Mouse (Mus musculus) monocyte, adult 5-6 weeks (primary cell): ENCODE data around the gene Papss2. TPM values are rescaled to one million over a fixed set of nuclear protein-coding genes. Genes with fewer than 3 reads are reported as not detected.

Source experiments
- ATAC-seq: fragments of 153-309, 156-312 bp; replicated peaks from 2 replicates; pipeline ENCODE4 v1.8.0; 2017; ENCODE audit warnings: mild to moderate bottlenecking; ENCODE audit not compliant: low TSS enrichment, insufficient number of reproducible peaks, severe bottlenecking, poor library complexity, low FRiP score
- total RNA-seq: library from RNA; stranded (forward); fragments of 200-1000, 200-491, 200-594 nt; gene quantifications from 3 replicates; pipeline ENCODE4 v1.2.3, GENCODE M21; 2017

Papss2 gene
- 0.58 to 2.8 TPM (median 1.4 TPM) in 3 replicates for total RNA-seq

DNA sequence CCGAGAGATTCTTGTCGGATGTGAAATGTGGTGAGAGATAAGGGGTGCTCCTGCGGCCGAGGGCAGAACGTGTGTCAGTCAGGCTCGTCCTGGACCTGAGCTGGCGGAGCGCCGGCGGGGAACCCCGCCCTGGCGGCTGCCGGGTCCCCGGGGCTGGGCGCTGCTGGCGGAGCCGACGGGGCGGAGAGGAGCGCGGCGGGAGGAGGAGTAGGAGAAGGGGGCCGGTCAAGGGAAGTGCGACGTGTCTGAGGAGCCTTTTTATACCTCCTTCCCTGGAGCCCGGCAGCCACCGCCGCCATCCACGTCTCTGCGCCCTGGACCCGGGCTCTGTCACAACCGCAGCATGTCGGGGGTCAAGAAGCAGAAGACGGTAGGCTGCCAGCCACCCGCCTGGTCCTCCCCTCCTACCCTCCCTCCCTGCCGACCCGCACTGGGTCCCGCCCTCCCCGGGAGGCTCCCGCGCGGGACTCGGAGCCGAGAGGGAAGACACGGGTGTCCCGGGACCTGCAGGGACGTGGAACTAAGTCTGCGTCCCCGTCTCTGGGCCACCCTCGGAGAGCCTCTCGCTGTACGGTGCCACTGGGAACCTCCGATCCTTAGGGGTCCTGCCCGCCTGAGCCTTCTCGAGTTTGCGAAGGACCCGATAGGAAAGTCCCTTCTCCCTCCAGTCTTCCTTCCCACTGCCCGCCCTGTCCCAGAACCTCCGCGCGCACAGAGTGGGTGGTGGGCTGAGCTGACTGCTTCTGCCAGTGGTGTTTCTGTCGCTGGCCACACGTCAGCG is at the start of gene Papss2:
Papss2 (plus strand) TSS at position 285 of the 781 bp plus-strand sequence.
- ATAC-seq = peak; percentile 60; the same call in 1 of the 2 replicates

DNA sequence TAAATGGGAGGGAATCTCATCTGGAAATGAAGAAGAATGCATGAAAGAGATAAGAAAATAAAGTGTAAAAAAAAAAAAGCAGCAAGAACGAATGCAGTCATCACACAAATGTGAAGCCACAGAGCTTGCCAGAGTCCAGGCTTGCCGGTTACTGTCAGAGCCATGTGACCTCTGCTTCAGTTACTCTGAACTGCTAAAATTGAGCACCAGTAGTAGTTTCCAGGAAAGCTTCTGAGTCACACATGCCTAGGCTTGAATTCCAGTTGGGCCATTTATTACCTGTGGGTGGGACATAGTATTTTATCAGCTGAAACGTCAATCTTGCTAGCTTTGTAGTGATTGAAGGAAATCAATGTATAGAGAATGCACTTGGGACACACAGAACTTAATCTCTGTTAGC is 48.2 kb upstream of the Papss2 start:
- ATAC-seq = no peak

GRCm38 (mm10) chr19:32548202-32548601 is 47.4 kb upstream of the Papss2 start:
- no peak for ATAC-seq

- ATAC-seq = no peak
These were observed 45.1 kb upstream of the Papss2 start for GRCm38 (mm10) chr19:32550446-32550845.

DNA sequence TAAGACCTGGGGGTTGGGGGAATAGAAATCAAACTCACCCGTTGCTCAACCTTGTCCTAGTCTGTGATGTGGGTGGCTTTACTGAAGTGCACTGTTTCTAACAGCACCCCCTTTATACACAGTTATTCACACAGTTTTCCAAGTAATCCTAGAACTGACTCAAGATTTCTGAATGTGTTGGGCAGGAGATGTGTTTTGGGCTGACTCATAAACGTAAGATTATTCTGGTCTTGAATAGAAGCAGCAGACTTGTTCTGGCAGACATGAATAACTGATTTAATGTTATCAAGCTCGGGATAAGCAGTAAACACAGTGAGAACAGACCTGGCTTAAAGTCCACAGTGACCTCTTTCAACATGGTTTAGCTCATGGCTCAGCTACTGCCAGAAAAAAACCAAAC is 44.1 kb upstream of the Papss2 start:
- no peak for ATAC-seq

DNA sequence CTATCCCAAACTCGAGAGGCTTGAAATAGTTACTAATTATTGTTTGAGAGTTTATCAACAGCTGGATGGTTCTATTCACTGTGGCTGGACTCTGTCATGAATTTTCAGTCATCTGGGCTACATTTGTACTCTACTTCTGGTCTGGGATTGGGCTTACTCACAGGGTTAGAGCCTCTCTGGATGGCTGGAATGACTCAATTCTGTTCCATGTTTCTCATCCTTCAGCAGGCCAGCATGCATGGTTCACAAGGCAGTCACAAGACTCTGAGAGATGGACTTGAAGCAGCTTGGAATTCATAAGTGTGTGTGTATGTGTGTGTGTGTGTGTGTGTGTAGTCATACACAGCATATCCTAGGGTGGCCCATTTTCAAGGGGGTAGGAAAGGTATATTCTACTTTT is 43.5 kb upstream of the Papss2 start:
- ATAC-seq = no peak

GRCm38 (mm10) chr19:32553310-32553709 is 42.3 kb upstream of the Papss2 start:
- no peak for ATAC-seq

DNA sequence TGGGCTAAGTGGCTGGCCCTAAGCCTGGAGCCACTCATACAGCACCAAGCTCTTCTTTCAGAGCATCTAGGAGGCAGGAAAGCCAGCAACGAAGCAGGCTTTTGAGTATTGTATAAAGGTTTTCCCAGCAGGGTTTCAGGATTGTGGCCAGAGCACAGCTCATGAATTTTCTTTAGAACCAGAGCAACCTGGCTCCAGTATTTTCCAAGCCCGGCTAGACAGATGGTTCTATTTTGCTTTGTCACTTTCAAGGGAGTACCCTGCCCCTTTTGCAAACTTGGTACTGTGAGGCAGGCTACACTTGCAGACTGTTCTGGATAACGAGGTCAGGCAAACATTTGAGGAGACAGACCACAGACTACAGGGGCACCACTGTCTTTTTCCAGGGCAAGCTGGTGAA is 40.3 kb upstream of the Papss2 start:
- ATAC-seq = no peak

DNA sequence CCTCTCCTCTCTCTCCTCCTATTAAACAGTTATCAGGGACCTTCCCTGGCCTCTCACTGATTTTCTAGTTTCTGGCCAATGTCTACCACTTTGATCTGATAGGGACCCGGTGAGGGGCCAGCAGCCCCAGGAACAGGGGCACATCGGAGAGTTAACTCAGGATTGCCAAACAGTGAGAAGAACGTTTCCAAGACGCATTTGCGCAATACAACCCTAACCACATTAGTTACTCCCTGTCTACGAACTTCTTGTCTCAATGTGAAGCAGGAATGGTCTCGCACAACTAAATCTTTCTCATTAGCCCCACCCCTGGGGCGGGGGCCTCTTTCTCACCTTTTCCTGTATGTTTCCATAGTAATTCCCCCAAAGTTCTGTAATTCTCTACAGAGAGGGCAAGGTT is 28.6 kb upstream of the Papss2 start:
- ATAC-seq = peak; percentile 56; the same call in 1 of the 2 replicates

GRCm38 (mm10) chr19:32567447-32567846 is 28.1 kb upstream of the Papss2 start:
- peak; percentile 38; the same call in 1 of the 2 replicates for ATAC-seq

- no peak for ATAC-seq
These were observed 27.1 kb upstream of the Papss2 start for GRCm38 (mm10) chr19:32568470-32568869.

DNA sequence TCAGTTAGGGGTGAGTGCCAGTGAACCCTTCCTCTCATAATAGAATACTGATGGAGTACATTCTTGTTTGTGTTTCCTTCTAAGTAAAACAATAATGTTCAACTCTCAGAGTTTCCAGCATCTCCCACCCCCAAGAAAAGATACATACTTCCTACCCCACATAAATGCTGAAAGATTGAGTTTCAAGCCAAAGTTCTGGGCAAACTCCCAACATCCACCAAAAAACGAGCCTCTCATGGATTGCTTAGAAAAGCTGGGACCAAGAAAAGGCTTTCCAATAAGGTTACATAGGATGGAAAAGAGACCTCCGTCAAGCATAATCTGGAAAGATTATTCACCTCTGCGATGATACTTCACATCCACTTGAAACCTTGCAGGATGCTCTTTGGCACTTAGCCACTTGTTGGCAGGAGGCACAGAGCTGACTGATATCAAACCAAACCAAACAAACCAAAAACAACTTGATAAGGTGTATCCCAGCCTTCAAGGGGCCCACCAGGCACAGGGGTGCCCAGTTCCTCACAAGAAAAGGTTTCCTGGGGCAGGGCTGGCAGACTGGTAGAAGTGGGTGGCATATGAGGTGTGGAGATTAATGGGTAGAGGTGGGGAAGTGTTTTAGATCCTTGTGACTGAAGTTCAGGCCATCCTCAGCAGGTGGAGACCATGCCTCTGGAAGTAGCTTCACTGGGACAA is 26.5 kb upstream of the Papss2 start:
- no peak for ATAC-seq

DNA sequence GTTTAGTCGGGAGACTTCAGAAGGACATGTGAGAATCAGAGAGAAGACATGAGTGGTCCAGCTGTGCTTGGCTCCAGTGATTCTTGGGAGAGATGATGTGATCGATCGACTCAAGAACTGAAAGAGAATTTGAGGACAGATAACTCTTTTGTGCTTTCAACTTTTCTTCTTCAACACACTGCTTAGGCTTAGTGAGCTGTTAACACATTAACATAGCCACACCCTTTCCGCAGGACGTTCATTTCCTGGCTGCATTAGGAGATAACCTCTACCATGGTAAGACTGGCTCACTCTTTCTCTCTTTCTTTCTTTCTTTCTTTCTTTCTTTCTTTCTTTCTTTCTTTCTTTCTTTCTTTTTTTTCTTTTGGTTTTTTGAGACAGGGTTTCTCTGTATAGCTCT is 25.9 kb upstream of the Papss2 start:
- no peak for ATAC-seq

DNA sequence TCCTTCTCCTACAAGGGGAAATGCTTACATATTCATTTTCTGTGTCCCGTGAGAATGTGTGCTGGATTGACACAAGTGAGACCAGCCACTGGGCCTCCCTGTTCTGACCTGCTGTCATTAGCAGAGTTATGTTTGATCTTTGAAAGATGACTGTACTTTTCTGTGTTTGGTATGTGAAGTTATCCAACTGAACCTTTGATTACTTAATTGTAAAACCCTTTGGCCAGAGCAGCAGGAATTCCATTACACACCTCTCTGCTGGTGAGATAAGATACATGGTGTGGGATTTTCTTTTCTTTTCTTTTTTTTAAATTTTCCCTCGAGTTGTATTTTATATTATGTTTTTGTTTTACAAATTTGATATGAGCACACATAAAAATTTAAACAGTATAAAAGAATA is 23.4 kb upstream of the Papss2 start:
- ATAC-seq = no peak

DNA sequence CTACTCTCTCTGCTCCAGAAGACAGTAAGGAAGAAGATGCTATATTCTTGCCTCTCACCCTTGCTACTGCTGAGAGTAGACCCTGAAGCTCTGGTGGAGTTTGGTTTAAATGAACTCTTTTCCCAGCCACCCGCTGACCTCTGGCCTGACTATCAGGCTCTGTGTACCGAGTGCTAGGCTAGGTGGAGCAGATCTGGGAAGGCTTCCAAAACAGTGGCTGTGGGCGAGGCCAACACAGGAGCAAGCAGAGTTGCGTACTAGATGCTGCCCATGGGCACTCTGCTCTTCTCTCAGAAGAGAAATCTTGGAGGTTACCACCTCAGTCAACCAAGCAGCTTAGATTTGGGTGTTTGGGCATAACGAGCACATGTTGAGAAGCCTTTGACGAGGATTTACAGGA is 22.3 kb upstream of the Papss2 start:
- ATAC-seq = no peak

DNA sequence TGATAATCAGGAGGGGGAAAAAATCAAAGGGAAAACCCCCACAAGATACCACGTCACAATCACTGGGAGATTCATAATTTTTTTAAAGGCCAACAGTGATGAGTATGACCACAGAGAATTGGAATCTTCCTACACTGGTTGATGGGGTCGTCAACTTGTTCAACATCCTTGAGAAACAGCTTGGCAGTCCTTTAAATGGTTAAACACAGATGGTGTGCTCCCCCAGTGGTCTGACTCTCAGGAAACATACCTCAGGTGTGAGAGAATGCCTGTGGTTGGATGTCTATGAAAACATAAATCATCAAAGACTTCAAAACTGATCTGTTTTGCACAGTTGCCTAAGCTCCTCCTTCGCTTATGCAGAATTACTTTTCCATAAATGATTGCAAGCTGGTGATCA is 20.7 kb upstream of the Papss2 start:
- ATAC-seq = no peak

GRCm38 (mm10) chr19:32577749-32578148 is 17.8 kb upstream of the Papss2 start:
- ATAC-seq = no peak

- ATAC-seq = no peak
These were observed 12.4 kb upstream of the Papss2 start for GRCm38 (mm10) chr19:32583091-32583766.

DNA sequence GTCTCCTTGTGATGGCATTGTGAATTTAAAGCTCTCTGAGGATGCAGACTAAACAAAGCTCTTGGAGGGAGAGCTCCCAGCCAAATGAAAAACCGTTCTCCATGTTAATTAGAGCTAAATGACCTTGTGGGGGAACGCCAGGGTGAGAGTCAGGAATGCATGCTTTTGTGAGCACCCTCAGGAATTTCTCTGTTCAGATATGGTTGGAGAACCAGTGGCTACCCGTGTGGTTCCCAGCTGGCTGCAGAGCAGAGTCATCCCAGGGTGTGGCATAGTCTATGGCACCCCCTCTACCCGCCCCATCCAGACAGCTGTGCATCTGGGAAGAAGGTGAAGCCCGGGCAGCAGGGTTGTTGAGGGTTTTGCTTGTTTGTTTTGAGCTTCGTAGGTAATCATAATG is 7.9 kb upstream of the Papss2 start:
- no peak for ATAC-seq

DNA sequence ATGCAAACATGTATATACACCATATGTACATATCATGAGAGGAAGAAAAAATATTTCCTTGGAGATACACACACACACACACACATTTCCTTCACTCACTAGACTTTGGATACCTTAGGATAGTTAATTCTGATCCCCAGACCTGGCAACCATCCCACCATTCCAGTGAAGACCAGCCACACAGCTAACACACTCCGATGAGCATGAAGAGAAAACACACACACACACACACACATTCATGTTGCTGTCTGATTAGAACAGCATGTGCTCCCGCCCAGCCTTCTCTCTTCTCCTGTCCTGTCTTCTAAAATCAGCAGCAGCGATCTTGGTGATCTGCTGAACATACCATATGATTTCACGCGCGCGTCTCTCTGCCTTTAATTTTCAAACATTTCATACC is 2.8 kb upstream of the Papss2 start:
- no peak for ATAC-seq
